Mouse (Mus musculus) brain, embryonic 14.5 days (tissue): ENCODE data around the gene Spag6.

ENCODE experiments used
- CTCF ChIP-seq: fragments of 200-500 bp; IDR thresholded peaks from 2 replicates; pipeline ENCODE4 v1.5.1; 2012; ENCODE audit warnings: inconsistent platforms, mild to moderate bottlenecking, moderate library complexity, borderline replicate concordance; ENCODE audit not compliant: insufficient read depth, insufficient read length; ENCODE audit errors: extremely low read depth
- POLR2A ChIP-seq: fragments of 200-500 bp; IDR thresholded peaks from 2 replicates; pipeline ENCODE4 v1.6.1; 2012; ENCODE audit warnings: mild to moderate bottlenecking, inconsistent platforms, borderline replicate concordance; ENCODE audit not compliant: poor library complexity, insufficient read depth, insufficient read length, severe bottlenecking; ENCODE audit errors: extremely low read depth

DNA sequence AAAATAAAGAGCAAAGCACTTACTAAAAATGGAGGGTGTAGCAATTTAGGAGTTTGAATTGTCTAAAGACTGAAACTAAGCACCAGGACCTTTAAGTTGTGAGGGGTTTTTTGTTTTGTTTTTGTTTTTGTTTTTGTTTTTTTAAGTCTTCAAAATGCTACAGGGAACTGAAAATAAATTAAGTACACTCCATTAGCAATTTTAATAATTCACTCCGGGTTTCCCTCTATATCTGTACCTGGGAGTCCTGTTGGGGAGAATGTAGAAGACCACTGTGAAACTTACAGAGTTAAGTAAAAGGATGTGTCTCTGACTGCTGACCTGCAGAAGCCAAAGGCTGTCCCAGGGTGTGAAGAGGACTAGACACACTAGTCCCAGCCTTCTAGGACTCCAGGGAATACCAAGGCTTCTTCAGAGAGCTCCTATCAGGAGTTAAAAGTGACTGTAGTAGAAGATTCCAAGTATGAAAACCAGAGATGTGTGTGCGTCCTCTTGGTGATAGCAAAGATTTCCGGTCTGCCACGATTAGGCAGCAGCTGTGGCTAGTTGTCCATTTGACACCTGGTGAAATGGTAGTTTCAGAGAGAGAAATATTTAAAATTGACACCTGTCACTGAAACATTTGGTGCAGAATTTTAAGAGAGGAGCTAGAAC lies 3.9 kb downstream of the Spag6 start:
- TF ChIP-seq CTCF (no peak), POLR2A (no peak)
